ENCODE assay signal across 8 mouse cellular contexts in the genomic region with DNA sequence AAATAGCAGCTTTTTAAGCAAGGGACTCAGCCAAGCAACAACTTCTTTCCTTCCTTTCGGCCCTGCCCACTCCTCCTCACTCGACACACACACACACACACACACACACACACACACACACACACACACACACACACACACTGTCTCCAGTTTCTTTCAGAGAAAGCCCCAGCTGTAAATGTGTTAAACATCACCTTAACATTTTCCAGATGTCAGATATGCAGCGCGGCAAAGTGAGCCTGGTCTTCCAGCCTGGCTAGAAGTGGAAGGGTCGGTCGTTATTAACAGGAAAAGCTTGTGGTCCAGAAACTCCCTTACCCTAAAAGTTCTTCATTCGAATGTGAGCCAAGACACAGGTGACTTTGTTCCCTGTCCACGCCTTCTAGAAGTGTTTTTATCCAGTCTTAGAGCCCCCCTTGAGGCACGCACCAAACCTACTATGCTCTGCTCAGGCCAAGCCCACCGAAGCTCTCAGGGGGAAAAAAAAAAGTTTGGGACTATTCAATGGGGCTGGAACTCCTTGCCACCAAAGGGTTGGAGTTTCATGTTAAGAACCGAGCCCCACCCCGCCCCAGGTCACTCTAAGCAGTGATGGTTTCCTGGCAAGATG.
A peak's percentile ranks its signal among the peaks of the same experiment; 100 is the strongest.
DNase-seq lines count a peak whose midpoint lies in the region; ATAC-seq lines count a peak whose summit lies in the region.

No protein-coding gene starts in this region.

- WGBS in embryonic facial prominence, embryonic 12.5 days = 7% methylated on average over 12 of the region's 12 CpGs
- 21% methylated on average over 11 of the region's 12 CpGs for WGBS in limb, embryonic 10.5 days
- WGBS in neural tube, embryonic 12.5 days = 50% methylated on average over 10 of the region's 12 CpGs

- peak; percentile 52; the same call in 1 of the 2 replicates for ATAC-seq in embryonic facial prominence, embryonic 12.5 days (ENCODE audit: insufficient number of reproducible peaks, insufficient read depth, low FRiP score, low TSS enrichment)
- no peak for ATAC-seq in neural tube, embryonic 12.5 days (ENCODE audit: low FRiP score, low read depth)

- no peak overlapping the region; the same call in 1 of the 2 replicates for H3K9ac ChIP-seq in embryonic facial prominence, embryonic 12.5 days
- H3K9ac ChIP-seq in neural tube, embryonic 12.5 days = 0 out of 2 replicates have a peak overlapping the region, but pooled peaks have one; percentile 2

- 0 out of 2 replicates have a peak, but pooled peaks cover 11% of the 10 kb centered on the region for H3K36me3 ChIP-seq in embryonic facial prominence, embryonic 12.5 days
- peaks cover 24% of the 10 kb centered on the region for H3K36me3 ChIP-seq in limb, embryonic 10.5 days
- H3K36me3 ChIP-seq in neural tube, embryonic 12.5 days = peaks cover 9% of the 10 kb centered on the region; the same call in 1 of the 2 replicates

- peaks cover 46% of the 10 kb centered on the region for H3K4me1 ChIP-seq in embryonic facial prominence, embryonic 12.5 days
- H3K4me1 ChIP-seq in limb, embryonic 10.5 days = peaks cover 63% of the 10 kb centered on the region
- peaks cover 39% of the 10 kb centered on the region for H3K4me1 ChIP-seq in neural tube, embryonic 12.5 days

- H3K9me3 ChIP-seq in embryonic facial prominence, embryonic 12.5 days = no peaks in the 10 kb centered on the region
- H3K9me3 ChIP-seq in limb, embryonic 10.5 days (replicated peaks) = no peaks in the 10 kb centered on the region
- no peaks in the 10 kb centered on the region for H3K9me3 ChIP-seq in neural tube, embryonic 12.5 days

- peak overlapping the region; percentile 97 for H3K27ac ChIP-seq in embryonic facial prominence, embryonic 12.5 days
- H3K27ac ChIP-seq in limb, embryonic 10.5 days = peak overlapping the region; percentile 94
- H3K27ac ChIP-seq in neural tube, embryonic 12.5 days = peak overlapping the region; percentile 68; the same call in 1 of the 2 replicates

- DNase-seq in kidney, postnatal 10 days = peak; percentile 42
- no peak for DNase-seq in kidney, postnatal 14 days
- peak; percentile 84 for DNase-seq in limb, embryonic 10.5 days (ENCODE audit: low spot score)
- DNase-seq in adrenal gland, postnatal 4 days (ENCODE audit: low spot score in 2 of 2) = no peak
- DNase-seq in urinary bladder, postnatal 36 days (ENCODE audit: low spot score in 2 of 2) = no peak
- no peak for DNase-seq in frontal cortex, postnatal 36 days (ENCODE audit: low spot score in 2 of 2)

- H3K4me3 ChIP-seq in embryonic facial prominence, embryonic 12.5 days = peak overlapping the region; percentile 32; the same call in 1 of the 2 replicates
- H3K4me3 ChIP-seq in limb, embryonic 10.5 days = peak overlapping the region; percentile 58
- H3K4me3 ChIP-seq in neural tube, embryonic 12.5 days = peak overlapping the region; percentile 26

- peak overlapping the region; percentile 49 for H3K4me2 ChIP-seq in embryonic facial prominence, embryonic 12.5 days (replicated peaks)
- peak overlapping the region; percentile 53 for H3K4me2 ChIP-seq in neural tube, embryonic 12.5 days (replicated peaks)

- no peaks in the 10 kb centered on the region for H3K27me3 ChIP-seq in embryonic facial prominence, embryonic 12.5 days
- no peaks in the 10 kb centered on the region for H3K27me3 ChIP-seq in limb, embryonic 10.5 days (ENCODE audit: low read depth, poor library complexity, severe bottlenecking)
- no peaks in the 10 kb centered on the region for H3K27me3 ChIP-seq in neural tube, embryonic 12.5 days (replicated peaks)

Comparison
In these comparisons a context has a peak if more than half of its experiments do, and no peak if none do; other contexts are left out.
1. DNase-seq: peak in kidney, postnatal 10 days (single experiment) and limb, embryonic 10.5 days (single experiment); none in kidney, postnatal 14 days (single experiment), adrenal gland, postnatal 4 days (0 of 2), urinary bladder, postnatal 36 days (0 of 2) and frontal cortex, postnatal 36 days (0 of 2).
2. Peak in every context shown above with its lines, with median percentiles within 50 percentile points of each other: H3K27ac ChIP-seq and H3K4me3 ChIP-seq.